Mouse (Mus musculus) cerebellum, postnatal 36 days (tissue): ENCODE measurements around the gene Edem2.
A peak's percentile ranks its signal among the peaks of the same experiment; 100 is the strongest.
"Not testable (repeated sequence)": the region's sequence is repeated elsewhere in the genome, so short reads cannot be mapped to it uniquely, and the experiment has no call there.

Source experiments
- DNase-seq, 2 experiments: peaks; one replicate each; pipeline ENCODE4 v3.0.0; 2021 to 2022; ENCODE audit warnings: mixed read lengths in 2 of 2

Gene Edem2

GRCm38 (mm10) chr2:155735080-155735479, 5.8 kb upstream of the Edem2 start:
- DNase-seq = no peak

- no peak for DNase-seq
Observed at GRCm38 (mm10) chr2:155728742-155729141, 533 bp downstream of the Edem2 start.

DNA sequence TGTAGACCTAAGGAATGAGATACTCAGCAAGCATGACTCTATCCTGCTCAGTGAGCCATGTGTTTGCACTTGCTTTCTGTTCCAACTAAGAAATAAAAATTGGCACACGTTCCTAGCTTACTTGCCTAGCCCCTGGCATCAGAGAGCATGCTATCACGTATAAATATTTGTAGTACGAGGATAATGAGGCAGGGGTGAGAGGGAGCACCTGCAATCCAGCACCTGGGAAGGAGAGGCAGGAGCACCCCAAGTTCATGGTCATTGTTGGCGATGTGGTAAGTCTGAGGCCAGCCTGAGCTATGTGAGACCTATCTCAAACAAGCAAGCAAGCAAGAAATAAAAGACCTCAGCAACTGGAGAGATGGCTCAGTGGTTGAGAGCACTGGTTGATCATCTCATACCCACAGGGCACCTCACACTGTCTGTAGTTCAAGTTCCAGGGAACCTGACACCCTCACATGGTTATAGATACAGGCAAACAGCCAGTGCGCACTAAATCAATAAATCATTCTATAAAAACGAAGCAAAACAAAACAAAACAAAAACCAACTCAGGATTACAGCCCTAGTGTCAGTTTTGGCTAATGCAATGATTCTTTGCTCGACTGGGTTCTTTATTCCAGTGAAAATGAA, 1.4 kb downstream of the Edem2 start:
- DNase-seq = no peak

DNA sequence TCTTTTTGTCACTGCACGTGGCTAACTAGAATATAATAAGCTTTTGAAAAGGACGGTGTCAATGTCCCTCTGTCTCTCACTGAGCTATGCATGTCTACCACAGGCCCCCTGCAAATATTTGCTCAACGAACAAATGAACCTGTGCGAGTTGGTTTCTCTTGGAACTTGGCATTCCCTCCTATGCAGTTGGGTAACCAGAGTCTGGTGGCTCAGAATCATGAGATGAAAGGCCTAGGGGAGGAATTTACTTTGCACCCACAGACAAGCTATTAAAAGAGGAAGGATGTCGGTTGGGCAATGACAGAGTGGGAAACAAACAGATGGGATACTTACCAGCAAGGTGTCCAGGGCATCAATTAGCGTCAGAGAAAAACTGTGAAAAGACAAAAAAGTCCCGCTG, 3.0 kb downstream of the Edem2 start:
- no peak for DNase-seq

DNA sequence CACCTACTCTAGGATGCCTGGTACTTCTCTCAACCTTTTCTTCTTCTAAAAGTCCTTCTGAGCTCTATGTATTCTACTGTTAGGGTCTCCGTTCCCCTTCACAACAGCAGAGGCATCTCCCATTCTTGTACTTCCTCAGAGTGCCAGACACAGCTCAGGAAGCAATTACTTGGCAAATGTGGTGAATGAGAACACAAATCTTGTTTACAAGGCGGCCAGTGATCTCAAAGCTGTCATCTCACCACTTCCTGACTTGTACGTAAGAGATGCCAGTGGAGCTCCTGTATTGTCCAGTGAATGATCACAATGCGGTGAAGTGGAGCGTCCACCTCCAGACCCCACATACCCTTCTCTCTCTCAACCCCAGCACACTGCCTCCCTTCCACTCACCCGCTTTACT, 4.7 kb downstream of the Edem2 start:
- DNase-seq = no peak

DNA sequence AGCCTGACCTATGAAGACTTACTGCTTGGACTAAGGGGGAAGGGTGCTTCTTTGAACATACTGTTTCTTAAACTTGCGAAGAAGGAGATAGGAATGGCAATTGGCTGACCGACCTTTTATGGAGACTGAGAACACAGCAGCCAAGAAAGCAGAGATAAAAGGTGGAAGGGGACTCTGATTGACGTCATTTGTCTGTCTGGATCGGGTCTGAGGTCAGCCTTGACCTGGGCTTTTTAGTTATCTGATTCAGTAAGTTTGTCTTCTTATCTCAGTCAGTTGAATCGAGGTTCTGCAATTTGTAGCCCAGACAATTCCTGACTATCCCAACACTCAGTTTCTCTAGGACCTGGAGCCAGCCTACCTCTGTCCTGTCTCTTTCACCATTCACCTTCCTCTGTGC, 5.2 kb downstream of the Edem2 start:
- no peak for DNase-seq

GRCm38 (mm10) chr2:155720585-155720984, 8.7 kb downstream of the Edem2 start:
- DNase-seq = no peak

DNA sequence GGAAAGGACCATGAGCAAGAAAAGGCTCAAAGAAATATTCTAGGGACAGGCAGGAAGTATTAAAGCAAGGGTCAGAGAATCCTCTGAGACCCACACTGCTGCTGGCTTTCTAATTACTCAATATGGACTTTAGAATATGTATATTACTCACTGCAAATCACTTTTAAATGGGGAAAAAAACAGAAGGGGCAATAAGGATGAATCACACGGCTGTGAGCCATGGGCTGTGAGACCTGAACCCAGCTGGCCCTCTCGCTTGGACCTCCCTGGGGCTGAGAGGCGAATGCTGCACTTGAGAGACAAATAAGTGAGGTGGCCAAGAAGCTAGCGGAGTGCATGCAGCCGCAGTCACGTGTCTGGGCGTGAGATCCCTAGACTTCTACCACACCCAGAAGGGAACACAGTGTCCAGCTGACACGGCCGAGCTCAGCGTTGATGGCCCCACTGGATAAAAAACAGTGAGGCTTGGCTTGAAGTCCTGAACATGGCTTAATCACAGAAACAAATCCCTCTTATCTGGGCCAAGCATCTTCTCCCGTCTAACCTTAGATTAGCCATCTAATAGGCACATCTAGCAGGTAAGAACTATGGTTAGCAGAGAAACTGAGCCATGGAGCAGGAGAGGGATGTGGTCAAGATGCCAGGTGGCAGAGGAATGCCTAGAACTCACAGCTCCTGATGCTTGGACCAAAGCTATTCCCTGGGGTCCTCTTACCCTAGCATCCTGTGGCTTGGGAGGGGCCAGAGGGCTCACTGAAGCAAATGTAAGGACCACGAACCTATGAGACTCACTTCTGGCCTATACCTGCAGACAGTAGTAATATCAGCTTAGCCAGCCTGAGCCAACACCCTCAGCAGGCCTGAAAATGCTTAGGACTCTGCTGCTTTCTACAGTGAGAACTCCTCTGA, 11.9 kb downstream of the Edem2 start:
- no peak for DNase-seq

DNA sequence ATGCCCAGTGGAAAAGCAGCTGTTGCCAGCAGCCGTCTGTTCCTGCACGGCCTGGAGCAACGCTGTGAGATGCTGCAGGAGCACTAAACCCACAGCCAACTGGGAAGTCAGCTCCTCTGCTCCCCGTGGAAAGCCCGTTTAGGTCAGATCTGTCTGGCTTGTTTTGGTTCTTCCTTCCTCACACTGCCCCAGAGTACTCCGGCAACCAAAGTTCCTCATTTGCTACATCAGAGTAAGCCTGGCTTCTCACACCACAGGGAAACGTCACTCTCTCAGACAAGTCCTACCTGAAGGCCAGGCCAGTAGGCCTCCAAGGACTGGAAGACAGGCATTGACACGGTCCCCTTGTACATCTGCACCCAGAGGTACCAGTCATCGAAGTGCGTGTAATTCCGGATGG, 18.7 kb downstream of the Edem2 start:
- DNase-seq = no peak

DNA sequence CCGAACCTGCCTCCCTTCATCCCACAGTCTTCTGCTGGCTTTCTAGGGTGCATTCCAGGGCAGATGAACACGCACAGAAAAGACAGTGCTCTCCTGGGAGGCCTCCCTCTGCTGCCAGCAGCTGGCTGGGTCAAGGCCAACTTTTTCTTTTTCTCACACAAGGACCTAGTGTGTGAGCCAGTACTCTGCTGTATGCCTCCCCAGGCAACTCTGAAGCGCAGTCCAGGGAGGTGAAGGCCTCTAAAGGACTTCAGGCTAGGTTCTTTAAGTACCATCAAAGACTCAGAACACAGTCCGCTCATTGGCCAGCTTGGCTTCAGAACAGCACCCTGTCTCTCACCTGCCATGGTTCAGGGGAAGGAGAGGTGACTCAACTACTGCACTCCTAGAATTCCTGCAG, 22.0 kb downstream of the Edem2 start:
- DNase-seq = no peak

GRCm38 (mm10) chr2:155703630-155704029, 25.6 kb downstream of the Edem2 start:
- no peak for DNase-seq

- no peak for DNase-seq
Observed at GRCm38 (mm10) chr2:155701399-155701919, 27.8 kb downstream of the Edem2 start.

DNA sequence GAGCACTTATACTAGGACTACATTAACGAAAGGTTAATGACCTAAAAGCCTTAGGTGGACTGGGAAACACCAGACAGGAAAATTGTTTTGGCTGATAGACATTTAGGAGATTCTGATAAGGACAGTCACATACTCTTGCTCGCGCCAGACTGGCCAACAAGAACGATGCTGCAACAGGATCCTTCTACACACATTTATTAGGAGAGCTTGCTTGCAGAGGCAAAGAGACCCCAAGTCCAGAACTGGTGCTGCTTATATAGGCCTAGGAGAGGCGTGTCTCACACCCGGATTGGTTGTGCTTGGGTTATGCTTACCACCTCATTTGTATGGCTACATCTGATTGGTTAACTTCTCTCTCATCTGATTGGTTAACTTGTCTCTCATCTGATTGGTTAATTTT, 30.8 kb downstream of the Edem2 start:
- not testable (repeated sequence) for DNase-seq

DNA sequence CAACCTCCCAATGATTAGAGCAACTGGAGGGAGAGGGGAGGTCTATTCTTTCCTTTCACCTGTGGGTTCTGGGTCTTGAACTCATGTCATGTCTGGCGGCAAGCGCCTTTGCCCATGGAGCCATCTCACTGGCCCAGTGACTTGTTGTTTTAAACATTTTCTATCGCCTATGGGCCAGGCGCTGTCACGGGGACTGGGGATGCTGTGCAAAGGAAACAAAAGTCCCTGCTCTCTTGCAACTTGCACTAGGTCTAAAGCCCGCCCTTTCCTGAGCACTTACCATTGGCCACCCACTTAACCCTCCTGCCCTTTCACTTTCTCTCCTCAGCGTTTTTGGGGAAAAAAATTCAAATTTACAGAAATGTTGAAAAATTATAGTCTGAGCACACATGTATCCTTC, 32.4 kb downstream of the Edem2 start:
- DNase-seq = no peak

DNA sequence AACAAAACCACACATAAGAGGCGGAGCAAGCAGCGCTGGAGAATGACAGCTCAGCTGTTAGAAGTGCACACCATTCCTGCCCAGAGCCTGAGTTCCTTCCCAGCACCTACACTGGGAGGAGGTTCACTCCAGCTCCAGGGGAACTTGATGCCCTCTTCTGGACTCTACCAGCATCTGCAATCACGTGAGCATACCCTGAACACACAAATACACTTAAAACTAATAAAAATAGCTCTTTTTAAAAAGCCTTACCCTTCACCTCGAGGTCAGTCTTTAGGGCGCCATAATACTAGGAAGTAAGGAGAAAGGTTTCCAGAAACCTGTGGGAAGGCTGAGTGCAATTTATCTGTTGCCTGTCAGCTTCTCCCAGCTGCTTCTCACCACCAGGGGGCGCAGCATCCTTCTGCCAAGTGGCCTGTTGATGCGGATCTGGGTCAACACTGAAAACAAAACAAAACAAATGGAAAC, 33.1 kb downstream of the Edem2 start:
- peak; percentile 94 to 95 for DNase-seq

GRCm38 (mm10) chr2:155695316-155695715, 34.0 kb downstream of the Edem2 start:
- DNase-seq = no peak

GRCm38 (mm10) chr2:155694564-155694963, 34.7 kb downstream of the Edem2 start:
- no peak for DNase-seq

- DNase-seq = no peak
Observed at GRCm38 (mm10) chr2:155693136-155693535, 36.1 kb downstream of the Edem2 start.

DNA sequence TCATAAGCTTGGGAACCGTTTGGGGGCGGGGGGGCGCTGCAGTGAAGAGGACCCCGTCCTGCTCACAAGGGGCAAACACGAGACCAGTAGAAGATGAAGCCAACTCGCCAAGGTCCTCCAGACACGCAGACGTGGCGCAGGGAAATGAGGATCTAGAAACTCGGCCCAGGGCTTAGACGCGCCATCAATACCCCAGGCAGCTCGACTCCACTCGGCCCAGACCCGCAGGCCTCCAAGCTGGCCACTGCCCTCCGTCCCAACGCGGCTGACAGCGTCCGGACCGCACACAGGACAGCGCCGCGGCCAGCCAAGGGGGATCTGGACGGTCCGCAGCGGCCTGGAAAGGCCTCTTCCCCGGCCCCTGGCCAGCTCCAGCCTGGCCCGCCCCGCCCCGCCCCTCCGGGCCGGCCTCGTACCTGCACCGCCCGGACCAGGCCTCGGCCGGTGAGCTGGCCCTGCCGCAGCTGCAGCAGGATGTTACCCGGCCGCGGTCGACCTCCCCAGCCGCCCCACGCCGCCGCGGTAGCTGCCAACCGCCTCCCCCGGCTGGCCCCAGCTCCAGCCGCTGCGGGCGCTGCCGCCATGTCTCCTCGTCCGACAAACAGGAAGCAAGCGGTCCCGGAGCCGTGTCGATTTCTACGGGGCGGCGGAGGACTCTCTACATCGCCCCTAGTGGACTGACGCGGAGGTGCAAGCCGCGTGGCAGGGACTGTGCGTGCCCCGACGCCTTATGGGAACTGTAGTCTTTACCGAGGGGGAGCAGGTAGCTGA, 37.4 kb downstream of the Edem2 start, which contains the start of gene Trpc4ap:
Gene Trpc4ap, minus strand, starts transcription at position 662 of the 771 bp plus-strand sequence.
- peak; percentile 97 to 99 for DNase-seq

DNA sequence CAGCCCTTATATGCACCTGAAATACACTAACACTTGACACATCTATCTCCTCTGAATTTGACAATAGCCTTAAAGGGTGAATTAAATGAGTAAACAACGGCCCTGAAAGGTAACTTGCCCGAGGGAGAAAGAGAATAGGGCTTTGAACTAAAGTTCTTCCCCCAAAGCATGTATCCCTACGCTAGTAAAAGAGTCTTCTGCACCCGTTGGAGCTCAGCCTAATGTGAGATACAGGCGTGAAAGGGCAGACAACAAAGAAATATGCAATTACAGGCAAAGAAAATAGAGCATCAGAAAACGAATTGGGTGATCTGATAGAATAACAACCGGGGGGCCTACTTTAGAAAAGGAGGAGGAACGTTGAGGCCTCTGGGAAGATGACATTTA, 37.9 kb downstream of the Edem2 start:
- no peak for DNase-seq

- no peak for DNase-seq
Observed at GRCm38 (mm10) chr2:155689211-155689610, 40.1 kb downstream of the Edem2 start.

DNA sequence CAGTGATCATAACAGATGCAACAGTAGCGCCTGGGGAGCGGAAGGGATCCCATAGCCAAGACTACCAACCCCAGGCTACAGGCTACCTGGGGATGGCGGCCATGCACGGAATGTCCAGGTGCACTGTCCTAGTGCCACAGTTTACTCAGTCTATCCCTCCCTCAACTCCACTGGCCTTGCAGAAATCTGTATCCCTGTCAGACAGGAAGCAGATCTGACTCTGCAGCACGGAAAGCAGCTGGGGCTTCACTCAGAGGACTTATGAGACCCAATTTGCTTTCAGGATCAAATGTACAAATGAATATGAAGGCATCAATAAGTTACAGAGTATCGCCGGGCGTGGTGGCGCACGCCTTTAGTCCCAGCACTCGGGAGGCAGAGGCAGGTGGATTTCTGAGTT, 41.5 kb downstream of the Edem2 start:
- DNase-seq = no peak

- no peak for DNase-seq
Observed at GRCm38 (mm10) chr2:155686572-155686971, 42.7 kb downstream of the Edem2 start.
